18 mouse cellular contexts compared by ENCODE assay signal in the genomic region with DNA sequence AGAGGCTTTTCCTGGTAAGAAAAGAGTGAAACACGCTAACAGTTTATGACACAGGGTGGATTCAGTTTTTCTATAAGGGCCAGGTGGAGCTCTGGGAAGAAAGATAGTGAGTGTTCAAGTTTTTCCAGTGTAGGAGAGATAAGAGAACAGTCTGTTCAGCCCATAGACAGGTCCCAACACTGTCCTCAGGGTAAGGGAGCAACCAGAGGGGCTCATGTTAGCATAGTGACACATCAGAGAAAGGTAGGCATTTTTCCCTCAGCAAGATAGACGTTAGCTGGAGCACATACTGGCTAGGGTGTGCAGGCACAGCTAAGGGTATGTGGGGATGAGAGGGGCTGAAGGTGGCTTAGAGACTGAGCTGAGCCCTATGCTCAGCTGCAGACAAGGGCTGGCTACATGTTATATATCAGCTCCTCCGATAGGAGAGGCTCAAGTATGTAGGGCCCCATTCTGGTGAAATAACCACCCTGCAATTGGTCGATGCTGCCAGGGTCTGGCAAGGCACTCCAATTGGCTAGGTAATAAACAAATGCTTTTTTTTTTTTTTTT. TPM values are rescaled to one million over a fixed set of nuclear protein-coding genes. Genes with fewer than 3 reads are reported as not detected.
DNase-seq lines count a peak whose midpoint lies in the region; ATAC-seq and TF ChIP-seq lines count a peak whose summit lies in the region.
"Had no signal": no experiment of that assay in that cellular context is flagged by ENCODE, and none has a peak within 500 bp of the region (broad histone marks: within the 10 kb centered on the region; RNA-seq: fewer than 3 reads in every experiment).

No protein-coding gene starts in this region.

- no peak for TF ChIP-seq CTCF in layer of hippocampus, adult 2 months (conservative IDR thresholded peaks at IDR 0.05)

- no peaks in the 10 kb centered on the region for H3K27me3 ChIP-seq in midbrain, embryonic 11.5 days (ENCODE audit: control insufficient read depth, insufficient read depth, low read length)
- H3K27me3 ChIP-seq in midbrain, embryonic 15.5 days (replicated peaks) = no peaks in the 10 kb centered on the region; the same call in 1 of the 2 replicates
- H3K27me3 ChIP-seq in liver, embryonic 13.5 days = no peaks in the 10 kb centered on the region
- no peaks in the 10 kb centered on the region for H3K27me3 ChIP-seq in stomach, embryonic 16.5 days (ENCODE audit: control insufficient read depth, insufficient read depth, low read length)

- H3K27ac ChIP-seq in midbrain, embryonic 11.5 days (ENCODE audit: low read depth, low read length) = no peak overlapping the region
- no peak overlapping the region for H3K27ac ChIP-seq in midbrain, embryonic 15.5 days
- peak overlapping the region; percentile 94 for H3K27ac ChIP-seq in liver, embryonic 13.5 days
- H3K27ac ChIP-seq in stomach, embryonic 16.5 days (ENCODE audit: low read length) = peak overlapping the region; percentile 57
- no peak overlapping the region for H3K27ac ChIP-seq in layer of hippocampus, adult 2 months
- H3K27ac ChIP-seq: midbrain, embryonic 10.5 days had no signal

- no peaks in the 10 kb centered on the region for H3K9me3 ChIP-seq in midbrain, embryonic 11.5 days (ENCODE audit: control insufficient read depth, low read length)
- H3K9me3 ChIP-seq in midbrain, embryonic 15.5 days = no peaks in the 10 kb centered on the region
- H3K9me3 ChIP-seq in liver, embryonic 13.5 days (replicated peaks) = no peaks in the 10 kb centered on the region
- no peaks in the 10 kb centered on the region for H3K9me3 ChIP-seq in stomach, embryonic 16.5 days (replicated peaks; ENCODE audit: control insufficient read depth, low read length)
- H3K9me3 ChIP-seq: midbrain, embryonic 10.5 days had no signal

- no peak overlapping the region for H3K4me3 ChIP-seq in midbrain, embryonic 11.5 days (ENCODE audit: low read depth, low read length)
- no peak overlapping the region for H3K4me3 ChIP-seq in midbrain, embryonic 15.5 days
- peak overlapping the region; percentile 41 for H3K4me3 ChIP-seq in liver, embryonic 13.5 days (replicated peaks)
- H3K4me3 ChIP-seq in stomach, embryonic 16.5 days (replicated peaks; ENCODE audit: low read length) = no peak overlapping the region
- no peak overlapping the region for H3K4me3 ChIP-seq in layer of hippocampus, adult 2 months
- H3K4me3 ChIP-seq: midbrain, embryonic 10.5 days had no signal

- no peaks in the 10 kb centered on the region for H3K4me1 ChIP-seq in midbrain, embryonic 11.5 days (ENCODE audit: control insufficient read depth, insufficient read depth, low read length)
- H3K4me1 ChIP-seq in midbrain, embryonic 15.5 days = no peaks in the 10 kb centered on the region
- peaks cover 96% of the 10 kb centered on the region for H3K4me1 ChIP-seq in liver, embryonic 13.5 days (replicated peaks)
- H3K4me1 ChIP-seq in stomach, embryonic 16.5 days (ENCODE audit: control insufficient read depth, insufficient read depth, low read length) = peaks cover 9% of the 10 kb centered on the region; the same call in 1 of the 2 replicates
- H3K4me1 ChIP-seq: midbrain, embryonic 10.5 days had no signal

- H3K36me3 ChIP-seq in midbrain, embryonic 11.5 days (ENCODE audit: control insufficient read depth, insufficient read depth, low read length) = no peaks in the 10 kb centered on the region
- no peaks in the 10 kb centered on the region for H3K36me3 ChIP-seq in midbrain, embryonic 15.5 days (replicated peaks)
- peaks cover 69% of the 10 kb centered on the region for H3K36me3 ChIP-seq in liver, embryonic 13.5 days
- H3K36me3 ChIP-seq in stomach, embryonic 16.5 days (ENCODE audit: control insufficient read depth, insufficient read depth, low read length) = no peaks in the 10 kb centered on the region
- H3K36me3 ChIP-seq: midbrain, embryonic 10.5 days had no signal

- no peak overlapping the region for H3K9ac ChIP-seq in midbrain, embryonic 11.5 days (ENCODE audit: low read length)
- H3K9ac ChIP-seq in midbrain, embryonic 15.5 days = no peak overlapping the region
- H3K9ac ChIP-seq in liver, embryonic 13.5 days = peak overlapping the region; percentile 67
- H3K9ac ChIP-seq in stomach, embryonic 16.5 days (ENCODE audit: low read length) = 0 out of 2 replicates have a peak overlapping the region, but pooled peaks have one; percentile 38

- no peak for ATAC-seq in midbrain, embryonic 11.5 days (ENCODE audit: low FRiP score)
- ATAC-seq in midbrain, embryonic 15.5 days (replicated peaks) = no peak
- peak; percentile 97 for ATAC-seq in liver, embryonic 13.5 days (ENCODE audit: low read depth)
- peak; percentile 56; the same call in 1 of the 2 replicates for ATAC-seq in stomach, embryonic 16.5 days (ENCODE audit: insufficient read depth, low FRiP score)
- ATAC-seq: CD4-positive, CD25-positive, alpha-beta regulatory T cell, adult 4 months had no signal

- DNase-seq in midbrain, embryonic 11.5 days (ENCODE audit: low spot score, missing footprints) = peak; percentile 31
- peak; percentile 88 for DNase-seq in c-Kit-positive CD71-positive TER-119-negative erythroid progenitor cells, embryonic 14.5 days (ENCODE audit: low read depth)
- peak; percentile 69 for DNase-seq in liver, embryonic 13.5 days
- DNase-seq in cerebellum, postnatal 10 days = no peak
- no peak for DNase-seq in layer of hippocampus, adult 2 months (ENCODE audit: low spot score in 2 of 2)
- no peak for DNase-seq in adrenal gland, adult 18-20 months (ENCODE audit: low spot score in 2 of 2)
- DNase-seq: adrenal gland, adult 2 months; cerebellum, adult 11-12 months; embryo, embryonic 11 days; heart, postnatal 4 days; kidney, adult 18-20 months; kidney, postnatal 36 days; lung, adult 2 months; thymus, postnatal 25 days had no signal

- no peak overlapping the region for H3K4me2 ChIP-seq in midbrain, embryonic 11.5 days
- H3K4me2 ChIP-seq in midbrain, embryonic 15.5 days = no peak overlapping the region
- peak overlapping the region; percentile 67 for H3K4me2 ChIP-seq in liver, embryonic 13.5 days
- no peak overlapping the region for H3K4me2 ChIP-seq in stomach, embryonic 16.5 days (ENCODE audit: low read depth, low read length)

- WGBS in midbrain, embryonic 11.5 days = 93% methylated on average over 4 of the region's 4 CpGs
- 82% methylated on average over 4 of the region's 4 CpGs for WGBS in midbrain, embryonic 15.5 days
- WGBS in liver, embryonic 13.5 days (ENCODE audit: insufficient replicate concordance) = 14% methylated on average over 4 of the region's 4 CpGs
- WGBS in stomach, embryonic 16.5 days = 66% methylated on average over 4 of the region's 4 CpGs

RNA-seq across cellular contexts. Expression of gene Atp2b4, which starts 46.4 kb away (rescaled TPM):
- 7.6 and 8.3 TPM in 2 replicates for polyA plus RNA-seq in midbrain, embryonic 11.5 days (2014; fragmentation: Nextera tagmentation; extraction: Ambion mirVana)
- 11.3 and 11.6 TPM in 2 replicates for polyA plus RNA-seq in midbrain, embryonic 15.5 days (2015; fragmentation: Nextera tagmentation; extraction: Ambion mirVana)
- polyA plus RNA-seq in liver, embryonic 13.5 days (2015; fragmentation: Nextera tagmentation; extraction: Ambion mirVana) = 27.5 and 28.8 TPM in 2 replicates
- polyA plus RNA-seq in stomach, embryonic 16.5 days (2015; fragmentation: Nextera tagmentation; extraction: Ambion mirVana) = 22.3 and 23.9 TPM in 2 replicates
- 10 to 100 TPM; 78.4 to 89.6 TPM for total RNA-seq in layer of hippocampus, adult 2 months (2021)
- total RNA-seq in adrenal gland, adult 18-20 months (2021) = 10 to 100 TPM; 25.1 to 41.5 TPM

Comparison
In these comparisons a context has a peak if more than half of its experiments do, and no peak if none do; other contexts are left out.
1. ATAC-seq: peak in liver, embryonic 13.5 days (single experiment) and stomach, embryonic 16.5 days (single experiment); none in midbrain, embryonic 11.5 days (single experiment) and midbrain, embryonic 15.5 days (single experiment).
2. DNase-seq: peak in midbrain, embryonic 11.5 days (single experiment), c-Kit-positive CD71-positive TER-119-negative erythroid progenitor cells, embryonic 14.5 days (single experiment) and liver, embryonic 13.5 days (single experiment); none in cerebellum, postnatal 10 days (0 of 2), layer of hippocampus, adult 2 months (0 of 2) and adrenal gland, adult 18-20 months (0 of 2).
3. H3K27ac ChIP-seq: peak in liver, embryonic 13.5 days (single experiment) and stomach, embryonic 16.5 days (single experiment); none in midbrain, embryonic 11.5 days (single experiment), midbrain, embryonic 15.5 days (single experiment) and layer of hippocampus, adult 2 months (single experiment).
4. H3K9ac ChIP-seq: peak in liver, embryonic 13.5 days (single experiment) and stomach, embryonic 16.5 days (single experiment); none in midbrain, embryonic 11.5 days (single experiment) and midbrain, embryonic 15.5 days (single experiment).